Mouse (Mus musculus): ENCODE measurements around the gene Csf2. TPM values are rescaled to one million over a fixed set of nuclear protein-coding genes. Genes with fewer than 3 reads are reported as not detected.

Gene Csf2
- polyA plus RNA-seq, 1 experiment from 2014 or later, result not detected

DNA sequence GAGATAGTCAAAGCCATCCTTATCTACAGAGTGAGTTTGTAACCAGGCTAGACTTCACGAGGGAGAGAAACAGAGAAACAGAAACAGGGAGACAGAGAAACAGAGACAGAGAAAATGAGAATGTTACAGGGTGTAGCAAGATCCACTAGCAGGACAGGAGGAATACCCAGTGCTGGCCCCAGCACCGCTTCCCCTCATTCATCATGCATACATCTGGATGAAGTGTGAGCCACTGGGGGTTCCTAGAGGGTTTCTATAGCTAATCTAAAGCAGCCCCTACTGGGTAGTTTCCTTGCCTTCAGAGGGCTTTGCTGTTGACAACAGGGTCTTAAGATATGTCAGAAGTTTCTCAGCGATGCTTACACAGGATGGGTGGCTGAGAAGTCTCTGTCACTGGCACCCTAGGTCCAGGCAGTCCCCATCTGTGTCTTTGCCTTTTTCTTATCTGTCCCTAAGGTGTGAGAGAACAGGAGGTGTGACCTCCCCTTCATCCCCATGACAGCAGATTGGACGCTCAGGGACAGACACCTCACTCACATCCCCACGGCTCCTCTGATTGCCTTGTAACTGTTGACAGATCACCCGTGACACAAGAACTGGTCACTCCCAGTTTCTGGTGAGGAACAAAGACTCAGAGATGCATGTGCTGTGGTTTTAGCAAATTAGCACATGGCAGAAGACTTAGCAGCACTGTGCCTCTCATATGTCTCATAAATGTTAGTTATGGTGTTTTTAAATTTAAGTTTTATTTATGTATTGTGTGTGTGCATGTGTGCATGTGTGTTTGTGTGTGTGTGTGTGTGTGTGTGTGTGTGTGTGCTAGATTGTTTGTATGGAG is 29.3 kb downstream of the Csf2 start:
- 72% methylated on average over 6 of the region's 6 CpGs for WGBS
- H3K27me3 ChIP-seq (ENCODE audit: insufficient read depth, poor library complexity, severe bottlenecking), result no peaks in the 10 kb centered on the region
- H3K4me1 ChIP-seq (replicated peaks), result no peaks in the 10 kb centered on the region
- no peak overlapping the region for H3K4me3 ChIP-seq
- no peak overlapping the region for H3K27ac ChIP-seq
- H3K9me3 ChIP-seq, result no peaks in the 10 kb centered on the region
- H3K36me3 ChIP-seq, result no peaks in the 10 kb centered on the region
- no peak for DNase-seq (ENCODE audit: low spot score)

DNA sequence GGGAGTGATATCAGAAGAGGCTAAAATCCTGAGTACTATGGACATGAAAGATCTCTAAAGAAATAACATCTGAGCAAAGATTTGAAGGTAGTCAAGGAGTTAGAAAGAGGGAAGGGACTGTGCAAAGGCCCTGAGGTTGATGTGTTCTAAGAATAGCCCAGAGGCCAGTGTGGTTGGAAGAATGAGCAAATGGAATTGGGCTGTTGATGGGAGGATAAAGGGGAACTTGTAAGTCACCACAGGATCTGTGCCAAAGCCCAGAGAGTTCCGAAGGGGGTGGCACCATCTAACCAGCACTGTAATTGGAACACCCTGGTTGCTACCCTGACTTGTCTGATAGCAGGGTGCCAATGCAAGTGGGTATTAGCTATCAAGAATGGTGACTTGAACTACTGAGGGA is 30.3 kb downstream of the Csf2 start:
- Histone ChIP-seq H3K4me1 (replicated peaks) (no peaks in the 10 kb centered on the region), H3K4me3 (no peak overlapping the region), H3K27me3 (ENCODE audit: insufficient read depth, poor library complexity, severe bottlenecking) (no peaks in the 10 kb centered on the region), H3K9me3 (no peaks in the 10 kb centered on the region), H3K27ac (no peak overlapping the region), H3K36me3 (no peaks in the 10 kb centered on the region)
- WGBS, result 97% methylated on average over 1 of the region's 1 CpGs
- no peak for DNase-seq (ENCODE audit: low spot score)

DNA sequence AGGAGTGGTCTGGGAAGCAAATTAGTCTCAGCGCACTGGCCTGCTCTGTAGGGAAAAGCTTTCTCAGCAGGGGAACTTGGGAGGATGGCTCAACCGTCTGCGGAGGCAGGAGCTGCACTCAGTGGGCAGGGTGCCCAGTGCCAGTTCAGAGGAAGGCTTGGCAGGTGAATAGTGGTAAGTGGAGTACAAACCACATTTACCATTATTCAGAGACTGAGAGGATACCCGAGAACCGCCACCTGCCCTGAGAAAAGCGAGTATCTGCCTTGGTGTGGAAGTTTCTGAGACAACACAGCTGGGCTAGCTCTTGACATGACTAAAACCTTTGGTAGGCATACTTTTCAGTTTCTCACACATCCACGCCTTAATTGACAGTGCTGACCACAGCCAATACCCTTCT is 32.1 kb downstream of the Csf2 start:
- 59% methylated on average over 7 of the region's 7 CpGs for WGBS
- Histone ChIP-seq H3K4me1 (replicated peaks) (no peaks in the 10 kb centered on the region), H3K9me3 (no peaks in the 10 kb centered on the region), H3K27me3 (ENCODE audit: insufficient read depth, poor library complexity, severe bottlenecking) (no peaks in the 10 kb centered on the region), H3K4me3 (no peak overlapping the region), H3K36me3 (no peaks in the 10 kb centered on the region), H3K27ac (no peak overlapping the region)
- DNase-seq (ENCODE audit: low spot score), result no peak

GRCm38 (mm10) chr11:54216091-54216490 is 33.4 kb downstream of the Csf2 start:
- DNase-seq (ENCODE audit: low spot score), result no peak
- 79% methylated on average over 6 of the region's 6 CpGs for WGBS
- no peaks in the 10 kb centered on the region for H3K9me3 ChIP-seq

GRCm38 (mm10) chr11:54214499-54215443 is 34.7 kb downstream of the Csf2 start:
- no peak overlapping the region for H3K4me3 ChIP-seq
- no peaks in the 10 kb centered on the region for H3K27me3 ChIP-seq (ENCODE audit: insufficient read depth, poor library complexity, severe bottlenecking)
- H3K27ac ChIP-seq, result no peak overlapping the region
- H3K9me3 ChIP-seq, result no peaks in the 10 kb centered on the region
- H3K36me3 ChIP-seq, result no peaks in the 10 kb centered on the region
- H3K4me1 ChIP-seq (replicated peaks), result no peaks in the 10 kb centered on the region
- WGBS, result 89% methylated on average over 9 of the region's 9 CpGs
- no peak for DNase-seq (ENCODE audit: low spot score)

More at GRCm38 (mm10) chr11:54216091-54216490, 33.4 kb downstream of the Csf2 start:
- Histone ChIP-seq H3K4me3 (no peak overlapping the region), H3K4me1 (replicated peaks) (no peaks in the 10 kb centered on the region), H3K36me3 (no peaks in the 10 kb centered on the region), H3K27me3 (ENCODE audit: insufficient read depth, poor library complexity, severe bottlenecking) (no peaks in the 10 kb centered on the region), H3K27ac (no peak overlapping the region)

GRCm38 (mm10) chr11:54213631-54214030 is 35.8 kb downstream of the Csf2 start:
- DNase-seq (ENCODE audit: low spot score), result no peak
- H3K36me3 ChIP-seq, result no peaks in the 10 kb centered on the region
- 83% methylated on average over 5 of the region's 5 CpGs for WGBS
- H3K4me1 ChIP-seq (replicated peaks), result no peaks in the 10 kb centered on the region
- H3K27ac ChIP-seq, result no peak overlapping the region
- H3K27me3 ChIP-seq (ENCODE audit: insufficient read depth, poor library complexity, severe bottlenecking), result no peaks in the 10 kb centered on the region
- H3K4me3 ChIP-seq, result no peak overlapping the region
- H3K9me3 ChIP-seq, result no peaks in the 10 kb centered on the region

DNA sequence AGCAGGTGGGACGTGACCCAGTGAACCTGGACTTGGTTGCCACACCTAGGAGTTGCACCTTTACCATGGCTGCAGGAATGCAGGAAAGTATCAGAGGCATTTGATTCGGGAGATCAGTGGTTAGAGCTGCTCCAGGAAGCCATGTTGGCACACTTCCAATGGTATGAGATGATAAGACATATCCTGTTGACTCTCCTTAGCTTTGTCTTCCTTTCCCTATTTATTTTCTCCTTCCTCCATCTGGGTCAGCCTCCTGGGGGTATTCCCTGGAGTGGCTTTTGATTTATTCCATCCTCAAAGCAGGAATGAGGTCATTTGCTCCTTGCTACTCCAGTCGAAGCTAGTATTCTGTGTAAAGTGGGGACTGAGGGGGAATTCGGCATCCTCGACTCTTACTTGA is 42.5 kb downstream of the Csf2 start:
- H3K36me3 ChIP-seq, result no peaks in the 10 kb centered on the region
- H3K27me3 ChIP-seq (ENCODE audit: insufficient read depth, poor library complexity, severe bottlenecking), result no peaks in the 10 kb centered on the region
- H3K4me3 ChIP-seq, result no peak overlapping the region
- DNase-seq (ENCODE audit: low spot score), result no peak
- H3K9me3 ChIP-seq, result no peaks in the 10 kb centered on the region
- no peaks in the 10 kb centered on the region for H3K4me1 ChIP-seq (replicated peaks)
- WGBS, result 87% methylated on average over 5 of the region's 5 CpGs
- H3K27ac ChIP-seq, result no peak overlapping the region

DNA sequence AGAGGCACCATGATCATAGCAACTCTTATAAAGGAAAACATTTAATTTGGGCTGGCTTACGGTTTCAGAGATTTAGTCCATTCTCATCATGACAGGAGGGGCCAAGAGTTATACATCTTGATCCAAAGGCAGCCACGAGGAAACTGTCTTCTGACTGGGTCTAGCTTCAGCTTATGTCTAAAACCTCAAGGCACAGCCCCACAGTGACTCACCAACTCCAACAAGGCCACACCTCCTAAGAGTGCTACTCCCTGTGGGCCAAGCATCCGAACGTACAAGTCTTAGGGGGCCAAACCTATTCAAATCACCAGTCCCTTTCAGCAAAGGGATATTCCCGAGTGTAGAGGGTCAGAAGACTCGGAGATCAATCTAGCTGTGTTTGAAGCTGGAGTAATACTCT is 44.1 kb downstream of the Csf2 start:
- DNase-seq (ENCODE audit: low spot score), result no peak
- no peaks in the 10 kb centered on the region for H3K4me1 ChIP-seq (replicated peaks)
- H3K36me3 ChIP-seq, result no peaks in the 10 kb centered on the region
- no peaks in the 10 kb centered on the region for H3K9me3 ChIP-seq
- H3K4me3 ChIP-seq, result no peak overlapping the region
- no peak overlapping the region for H3K27ac ChIP-seq
- WGBS, result 81% methylated on average over 6 of the region's 6 CpGs
- no peaks in the 10 kb centered on the region for H3K27me3 ChIP-seq (ENCODE audit: insufficient read depth, poor library complexity, severe bottlenecking)

DNA sequence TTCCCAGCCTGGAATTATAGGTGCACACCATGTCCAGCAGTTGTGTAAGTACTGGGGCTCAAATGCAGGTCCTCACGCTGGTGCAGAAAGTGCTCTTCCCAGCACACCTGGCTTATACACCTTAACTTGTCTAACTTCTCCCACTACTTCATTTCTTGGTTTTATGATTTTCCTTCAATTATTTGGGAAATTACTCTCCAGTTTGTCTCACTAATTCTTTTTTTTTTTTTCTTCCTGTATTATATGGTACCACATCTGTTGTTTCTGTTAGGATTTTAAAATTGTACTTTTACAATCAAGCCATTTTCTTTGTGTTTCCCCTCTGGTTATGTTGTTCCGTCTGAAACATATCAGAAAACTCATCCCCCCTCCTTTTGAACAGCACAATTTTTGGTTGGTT is 44.7 kb downstream of the Csf2 start:
- Histone ChIP-seq H3K9me3 (no peaks in the 10 kb centered on the region), H3K27me3 (ENCODE audit: insufficient read depth, poor library complexity, severe bottlenecking) (no peaks in the 10 kb centered on the region), H3K27ac (no peak overlapping the region), H3K4me1 (replicated peaks) (no peaks in the 10 kb centered on the region), H3K36me3 (no peaks in the 10 kb centered on the region), H3K4me3 (no peak overlapping the region)
- no peak for DNase-seq (ENCODE audit: low spot score)
- 88% methylated on average over 2 of the region's 2 CpGs for WGBS

DNA sequence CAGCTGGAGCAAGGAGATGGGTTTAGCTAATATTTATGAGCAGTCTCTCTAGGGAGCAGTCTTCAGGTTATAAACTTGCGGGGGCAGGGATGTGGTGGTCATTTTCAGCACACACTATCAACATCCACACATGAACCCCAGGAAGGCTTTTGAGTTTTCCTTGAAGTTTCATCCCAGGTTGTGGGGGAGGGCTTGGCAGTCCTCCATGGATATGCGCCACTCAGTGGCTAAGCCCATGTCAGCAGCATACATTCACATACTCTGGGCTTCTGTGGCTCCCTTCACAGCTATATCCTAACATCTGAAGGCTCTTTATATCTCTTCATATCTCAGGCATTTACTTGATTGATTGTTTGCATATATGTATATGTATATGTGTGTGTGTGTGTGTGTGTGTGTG is 46.3 kb downstream of the Csf2 start:
- Histone ChIP-seq H3K9me3 (no peaks in the 10 kb centered on the region), H3K27me3 (ENCODE audit: insufficient read depth, poor library complexity, severe bottlenecking) (no peaks in the 10 kb centered on the region), H3K36me3 (no peaks in the 10 kb centered on the region), H3K4me1 (replicated peaks) (no peaks in the 10 kb centered on the region), H3K4me3 (no peak overlapping the region), H3K27ac (no peak overlapping the region)
- 88% methylated on average over 2 of the region's 2 CpGs for WGBS
- no peak for DNase-seq (ENCODE audit: low spot score)

DNA sequence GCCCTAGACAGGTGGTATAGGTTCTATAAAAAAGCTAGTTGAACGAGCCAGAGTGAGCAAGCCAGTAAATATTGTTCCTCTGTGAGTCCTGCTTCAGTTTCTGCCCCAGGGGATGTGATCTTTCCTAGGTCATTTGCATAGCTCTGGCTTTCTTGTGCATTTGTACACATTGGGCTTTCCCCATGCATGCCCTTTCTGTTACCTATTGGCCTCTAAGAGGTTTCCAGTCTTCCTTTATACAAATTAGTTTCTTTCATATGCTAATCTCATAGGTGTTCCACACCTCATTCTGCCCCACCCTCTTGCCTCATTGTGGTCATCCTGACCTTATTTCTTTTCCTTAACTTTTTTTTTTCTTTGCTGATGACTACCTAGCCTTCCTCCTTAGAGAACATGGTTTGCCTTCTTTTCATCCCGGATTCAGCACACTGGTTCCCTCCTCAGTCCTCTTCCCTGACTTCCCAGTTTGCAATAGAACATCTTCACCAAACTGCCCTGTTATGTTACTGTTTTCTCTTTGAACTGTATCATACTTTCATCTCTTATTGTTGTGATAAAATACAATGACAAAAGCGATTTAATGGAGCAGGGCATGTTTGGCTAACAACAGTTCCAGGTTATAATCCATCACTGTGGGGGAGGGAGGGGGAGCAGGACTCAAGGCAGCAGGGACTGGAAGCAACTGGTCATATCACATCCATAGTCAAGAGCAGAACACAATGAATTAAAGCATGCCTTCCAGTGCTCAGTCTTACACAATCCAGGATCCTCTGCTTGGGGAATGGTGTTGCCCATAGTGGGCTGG is 47.4 kb downstream of the Csf2 start:
- WGBS, result 79% methylated on average over 3 of the region's 3 CpGs
- no peaks in the 10 kb centered on the region for H3K4me1 ChIP-seq (replicated peaks)
- H3K9me3 ChIP-seq, result no peaks in the 10 kb centered on the region

DNA sequence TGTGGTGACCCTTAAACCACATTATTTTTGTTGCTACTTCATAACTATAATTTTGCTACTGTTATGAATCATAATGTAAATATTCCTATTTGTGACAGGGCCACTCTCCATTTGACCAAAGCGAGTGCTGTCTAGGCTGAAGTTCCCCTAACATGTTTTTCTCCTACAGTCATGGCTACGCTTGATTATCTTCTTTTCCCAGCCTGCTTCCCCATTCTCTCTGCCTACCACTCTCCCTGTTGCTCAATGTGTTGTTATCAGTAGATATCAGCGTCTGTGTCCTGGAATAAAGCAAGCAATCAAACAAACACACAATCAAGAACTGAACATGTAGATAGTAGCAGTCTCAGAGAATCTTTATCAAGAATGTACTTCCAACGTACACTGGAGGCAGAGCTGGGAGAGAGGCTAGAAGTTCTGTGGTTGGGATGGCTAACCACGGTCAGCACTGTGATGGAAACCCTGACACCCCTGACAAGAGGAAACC is 48.1 kb downstream of the Csf2 start:
- WGBS, result 84% methylated on average over 5 of the region's 5 CpGs
- no peak overlapping the region for H3K27ac ChIP-seq
- no peak overlapping the region for H3K4me3 ChIP-seq
- H3K4me1 ChIP-seq (replicated peaks), result no peaks in the 10 kb centered on the region
- H3K36me3 ChIP-seq, result no peaks in the 10 kb centered on the region
- H3K27me3 ChIP-seq (ENCODE audit: insufficient read depth, poor library complexity, severe bottlenecking), result no peaks in the 10 kb centered on the region
- no peak for DNase-seq (ENCODE audit: low spot score)
- no peaks in the 10 kb centered on the region for H3K9me3 ChIP-seq

More for the DNA sequence above, 47.4 kb downstream of the Csf2 start:
- Histone ChIP-seq H3K27ac (no peak overlapping the region), H3K4me3 (no peak overlapping the region), H3K36me3 (no peaks in the 10 kb centered on the region), H3K27me3 (ENCODE audit: insufficient read depth, poor library complexity, severe bottlenecking) (no peaks in the 10 kb centered on the region)
- no peak for DNase-seq (ENCODE audit: low spot score)
